Mouse (Mus musculus) testis, adult 2 months (tissue): ENCODE measurements around the gene Itgb2.

Experiments used
- CTCF ChIP-seq: fragments of 200-500 bp; IDR thresholded peaks from 2 replicates; pipeline ENCODE4 v1.5.1; 2012; ENCODE audit warnings: low read depth, mild to moderate bottlenecking, inconsistent platforms, low read length, moderate library complexity; ENCODE audit not compliant: control insufficient read depth, insufficient read depth, insufficient replicate concordance
- POLR2A ChIP-seq: fragments of 200-500 bp; IDR thresholded peaks from 2 replicates; pipeline ENCODE4 v1.6.1; 2012; ENCODE audit warnings: low read depth, mild to moderate bottlenecking, inconsistent platforms, low read length, moderate library complexity; ENCODE audit not compliant: control insufficient read depth

- TF ChIP-seq POLR2A (no peak), CTCF (no peak)
These were observed 31.8 kb upstream of the Itgb2 start for GRCm38 (mm10) chr10:77498254-77498653.
